Mouse (Mus musculus) common myeloid progenitor, adult 5-6 weeks (primary cell): ENCODE results near the gene Qser1. TPM values are rescaled to one million over a fixed set of nuclear protein-coding genes. Genes with fewer than 3 reads are reported as not detected.

ENCODE experiments used
- total RNA-seq: library from RNA; stranded (forward); fragments of 200-1000, 187-1606 nt; gene quantifications from 2 replicates; pipeline ENCODE4 v1.2.3, GENCODE M21; 2017

The Qser1 gene
- total RNA-seq, 1 experiment from 2014 or later, result 29.6 TPM

Other genes with a start within 250 kb of the Qser1 start
- gene Cstf3, start 226.2 kb downstream of the Qser1 start, total RNA-seq, result 38.1 and 41.0 TPM in 2 replicates
- gene Tcp11l1, start 104.6 kb downstream of the Qser1 start, total RNA-seq, result 5.3 and 11.2 TPM in 2 replicates
- not detected in 2 replicates for gene Pin1rt1, start 100.4 kb downstream of the Qser1 start, total RNA-seq
- 1.2 and 15.7 TPM in 2 replicates for gene Depdc7, start 73.9 kb downstream of the Qser1 start, total RNA-seq
- gene Prrg4, start 33.1 kb upstream of the Qser1 start, total RNA-seq, result 10.7 and 14.1 TPM in 2 replicates
- 5.8 and 7.3 TPM in 2 replicates for gene Ccdc73, start 51.0 kb upstream of the Qser1 start, total RNA-seq
- 351 and 353 TPM in 2 replicates for gene Eif3m, start 200.3 kb upstream of the Qser1 start, total RNA-seq